Mouse (Mus musculus): Measurements from ENCODE around the gene Macf1.

DNA sequence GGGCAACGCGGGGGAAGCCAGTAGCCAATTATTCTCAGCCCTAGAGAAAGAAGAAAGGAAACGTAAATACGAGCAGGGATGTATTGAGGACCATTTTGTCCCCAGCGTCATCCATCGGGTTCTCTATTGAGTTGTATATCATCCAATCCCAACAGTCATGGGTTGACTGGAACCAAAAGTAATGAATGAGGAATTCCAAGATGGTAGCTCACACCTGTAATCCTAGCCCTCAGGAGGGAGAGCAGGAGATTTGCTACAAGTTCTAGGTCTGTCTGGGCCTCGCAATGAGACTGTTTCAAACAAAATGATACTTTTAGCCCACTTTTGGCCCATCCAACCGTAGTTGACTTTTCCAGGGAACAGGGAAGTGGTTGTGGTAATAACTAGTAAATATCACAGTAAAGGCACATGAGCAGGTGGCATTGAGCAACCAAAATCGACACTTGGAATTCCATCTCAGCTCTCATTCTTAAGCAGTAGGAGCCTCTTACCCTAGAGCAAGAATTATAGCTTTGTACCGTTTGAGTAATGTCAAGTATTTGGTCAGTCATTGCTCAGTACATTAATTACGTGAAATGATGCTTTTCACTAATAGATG is 18.4 kb downstream of the Macf1 start:
- TF ChIP-seq CTCF (IDR thresholded peaks at IDR 0.05; ENCODE audit: extremely low read depth, insufficient read length, insufficient replicate concordance, low read depth, low read length), result no peak
- TF ChIP-seq POLR2A (IDR thresholded peaks at IDR 0.05; ENCODE audit: low read depth, low read length), result no peak
